Mouse (Mus musculus): ENCODE data around the gene Plcg2. TPM values are rescaled to one million over a fixed set of nuclear protein-coding genes. Genes with fewer than 3 reads are reported as not detected.

Gene Plcg2
- polyA plus RNA-seq, 1 experiment: 77.9 TPM

GRCm38 (mm10) chr8:117469431-117470341 is 28.4 kb upstream of the Plcg2 start:
- TF ChIP-seq POLR2A (IDR thresholded peaks at IDR 0.05; ENCODE audit: borderline replicate concordance, low read depth, low read length) (no peak), CTCF (IDR thresholded peaks at IDR 0.05; ENCODE audit: low read depth, low read length) (no peak)
- H3K4me1 ChIP-seq (ENCODE audit: control insufficient read depth, insufficient read depth, low read length): peaks cover 3% of the 10 kb centered on the region

GRCm38 (mm10) chr8:117470342-117470781 is 27.7 kb upstream of the Plcg2 start:
- H3K27ac ChIP-seq (ENCODE audit: insufficient read depth, low read depth, low read length): no peak overlapping the region
- H3K4me1 ChIP-seq (ENCODE audit: control insufficient read depth, insufficient read depth, low read length): peaks cover 6% of the 10 kb centered on the region
- H3K4me3 ChIP-seq (ENCODE audit: insufficient read depth, low read length): no peak overlapping the region
- no peak for TF ChIP-seq CTCF (IDR thresholded peaks at IDR 0.05; ENCODE audit: low read depth, low read length)
- TF ChIP-seq POLR2A (IDR thresholded peaks at IDR 0.05; ENCODE audit: borderline replicate concordance, low read depth, low read length): no peak

More at GRCm38 (mm10) chr8:117469431-117470341, 28.4 kb upstream of the Plcg2 start:
- no peak overlapping the region for H3K4me3 ChIP-seq (ENCODE audit: insufficient read depth, low read length)
- no peak overlapping the region for H3K27ac ChIP-seq (ENCODE audit: insufficient read depth, low read depth, low read length)

- peak; percentile 85 for TF ChIP-seq CTCF (IDR thresholded peaks at IDR 0.05; ENCODE audit: low read depth, low read length)
- TF ChIP-seq POLR2A (IDR thresholded peaks at IDR 0.05; ENCODE audit: borderline replicate concordance, low read depth, low read length): no peak
- H3K27ac ChIP-seq (ENCODE audit: insufficient read depth, low read depth, low read length): no peak overlapping the region
- no peak overlapping the region for H3K4me3 ChIP-seq (ENCODE audit: insufficient read depth, low read length)
- H3K4me1 ChIP-seq (ENCODE audit: control insufficient read depth, insufficient read depth, low read length): peaks cover 10% of the 10 kb centered on the region
Observed at GRCm38 (mm10) chr8:117471174-117471573, 26.9 kb upstream of the Plcg2 start.

GRCm38 (mm10) chr8:117471655-117472054 is 26.4 kb upstream of the Plcg2 start:
- Histone ChIP-seq H3K4me1 (ENCODE audit: control insufficient read depth, insufficient read depth, low read length) (peaks cover 13% of the 10 kb centered on the region), H3K4me3 (ENCODE audit: insufficient read depth, low read length) (no peak overlapping the region), H3K27ac (ENCODE audit: insufficient read depth, low read depth, low read length) (no peak overlapping the region)
- TF ChIP-seq POLR2A (IDR thresholded peaks at IDR 0.05; ENCODE audit: borderline replicate concordance, low read depth, low read length) (no peak), CTCF (IDR thresholded peaks at IDR 0.05; ENCODE audit: low read depth, low read length) (no peak)

GRCm38 (mm10) chr8:117472332-117472731 is 25.8 kb upstream of the Plcg2 start:
- Histone ChIP-seq H3K4me1 (ENCODE audit: control insufficient read depth, insufficient read depth, low read length) (peaks cover 19% of the 10 kb centered on the region), H3K27ac (ENCODE audit: insufficient read depth, low read depth, low read length) (no peak overlapping the region), H3K4me3 (ENCODE audit: insufficient read depth, low read length) (no peak overlapping the region)
- TF ChIP-seq POLR2A (IDR thresholded peaks at IDR 0.05; ENCODE audit: borderline replicate concordance, low read depth, low read length) (no peak), CTCF (IDR thresholded peaks at IDR 0.05; ENCODE audit: low read depth, low read length) (no peak)

- H3K27ac ChIP-seq (ENCODE audit: insufficient read depth, low read depth, low read length): 0 out of 2 replicates have a peak overlapping the region, but pooled peaks have one; percentile 72
- TF ChIP-seq POLR2A (IDR thresholded peaks at IDR 0.05; ENCODE audit: borderline replicate concordance, low read depth, low read length) (no peak), CTCF (IDR thresholded peaks at IDR 0.05; ENCODE audit: low read depth, low read length) (peak; percentile 84)
- no peak overlapping the region for H3K4me3 ChIP-seq (ENCODE audit: insufficient read depth, low read length)
- H3K4me1 ChIP-seq (ENCODE audit: control insufficient read depth, insufficient read depth, low read length): peaks cover 19% of the 10 kb centered on the region
Observed at GRCm38 (mm10) chr8:117474944-117475343, 23.1 kb upstream of the Plcg2 start.

- Histone ChIP-seq H3K4me3 (ENCODE audit: insufficient read depth, low read length) (no peak overlapping the region), H3K27ac (ENCODE audit: insufficient read depth, low read depth, low read length) (peak overlapping the region; percentile 72), H3K4me1 (ENCODE audit: control insufficient read depth, insufficient read depth, low read length) (peaks cover 19% of the 10 kb centered on the region)
- TF ChIP-seq CTCF (IDR thresholded peaks at IDR 0.05; ENCODE audit: low read depth, low read length) (no peak), POLR2A (IDR thresholded peaks at IDR 0.05; ENCODE audit: borderline replicate concordance, low read depth, low read length) (no peak)
Observed at GRCm38 (mm10) chr8:117475819-117476218, 22.3 kb upstream of the Plcg2 start.

- no peak for TF ChIP-seq CTCF (IDR thresholded peaks at IDR 0.05; ENCODE audit: low read depth, low read length)
- TF ChIP-seq POLR2A (IDR thresholded peaks at IDR 0.05; ENCODE audit: borderline replicate concordance, low read depth, low read length): no peak
- Histone ChIP-seq H3K4me3 (ENCODE audit: insufficient read depth, low read length) (no peak overlapping the region), H3K4me1 (ENCODE audit: control insufficient read depth, insufficient read depth, low read length) (peaks cover 32% of the 10 kb centered on the region), H3K27ac (ENCODE audit: insufficient read depth, low read depth, low read length) (no peak overlapping the region)
Observed at GRCm38 (mm10) chr8:117478082-117478481, 20.0 kb upstream of the Plcg2 start.

GRCm38 (mm10) chr8:117479996-117480395 is 18.1 kb upstream of the Plcg2 start:
- Histone ChIP-seq H3K4me1 (ENCODE audit: control insufficient read depth, insufficient read depth, low read length) (peaks cover 35% of the 10 kb centered on the region), H3K4me3 (ENCODE audit: insufficient read depth, low read length) (no peak overlapping the region), H3K27ac (ENCODE audit: insufficient read depth, low read depth, low read length) (no peak overlapping the region)
- TF ChIP-seq CTCF (IDR thresholded peaks at IDR 0.05; ENCODE audit: low read depth, low read length): no peak
- no peak for TF ChIP-seq POLR2A (IDR thresholded peaks at IDR 0.05; ENCODE audit: borderline replicate concordance, low read depth, low read length)

- TF ChIP-seq POLR2A (IDR thresholded peaks at IDR 0.05; ENCODE audit: borderline replicate concordance, low read depth, low read length): no peak
- no peak for TF ChIP-seq CTCF (IDR thresholded peaks at IDR 0.05; ENCODE audit: low read depth, low read length)
- Histone ChIP-seq H3K4me1 (ENCODE audit: control insufficient read depth, insufficient read depth, low read length) (peaks cover 30% of the 10 kb centered on the region), H3K27ac (ENCODE audit: insufficient read depth, low read depth, low read length) (no peak overlapping the region), H3K4me3 (ENCODE audit: insufficient read depth, low read length) (no peak overlapping the region)
Observed at GRCm38 (mm10) chr8:117480516-117480915, 17.6 kb upstream of the Plcg2 start.
